Mouse (Mus musculus) lung, embryonic 14.5 days (tissue): ENCODE data around the gene Capzb. TPM values are rescaled to one million over a fixed set of nuclear protein-coding genes. Genes with fewer than 3 reads are reported as not detected.

Source experiments
- ATAC-seq: fragments of 200-750 bp; cut with Nextera tagmentation; 2 replicates; pipeline ENCODE4 v1.8.0; 2017; ENCODE audit warnings: mild to moderate bottlenecking, moderate TSS enrichment, moderate library complexity; ENCODE audit not compliant: insufficient read depth
- DNase-seq: peaks from one replicate; pipeline ENCODE4 v3.0.0-alpha.2; 2015
- H3K27ac ChIP-seq: fragments of 300-500 bp; sonication (generic); 2 replicates; pipeline ENCODE4 v1.5.1; 2014; ENCODE audit warnings: low read depth, mild to moderate bottlenecking, moderate library complexity
- H3K27me3 ChIP-seq: fragments of 300-500 bp; sonication (generic); 2 replicates; pipeline ENCODE4 v1.6.1; 2014; ENCODE audit warnings: low read length, control low read depth; ENCODE audit not compliant: insufficient read depth
- H3K36me3 ChIP-seq: fragments of 300-500 bp; sonication (generic); 2 replicates; pipeline ENCODE4 v1.6.1; 2014; ENCODE audit warnings: control low read depth; ENCODE audit not compliant: insufficient read depth
- H3K4me1 ChIP-seq: fragments of 300-500 bp; sonication (generic); 2 replicates; pipeline ENCODE4 v1.6.1; 2014; ENCODE audit warnings: antibody characterized with exemption, control low read depth; ENCODE audit not compliant: insufficient read depth
- H3K4me2 ChIP-seq: fragments of 300-500 bp; sonication (generic); 2 replicates; pipeline ENCODE4 v1.6.1; 2014; ENCODE audit warnings: mild to moderate bottlenecking
- H3K4me3 ChIP-seq: fragments of 300-500 bp; sonication (generic); 2 replicates; pipeline ENCODE4 v1.5.1; 2014; ENCODE audit warnings: low read depth, low read length
- H3K9ac ChIP-seq: fragments of 300-500 bp; sonication (generic); 2 replicates; pipeline ENCODE4 v1.6.1; 2014
- H3K9me3 ChIP-seq: fragments of 300-500 bp; sonication (generic); 2 replicates; pipeline ENCODE4 v1.6.1; 2016; ENCODE audit warnings: low read depth, low read length, control low read depth
- CTCF ChIP-seq: IDR thresholded peaks from 2 replicates; pipeline ENCODE4 v1.5.1; 2016; ENCODE audit warnings: antibody characterized with exemption, low read depth
- WGBS: fragments of 180-500 bp; shearing (Covaris S2); extraction: QIAGEN DNeasy Blood & Tissue Kit; methylation state at CpG from one replicate; pipeline ENCODE4 v1.1.7; 2014; 5-methylcytosine and 5-hydroxymethylcytosine counted together
- polyA plus RNA-seq: library from polyadenylated mRNA; unstranded; fragments of >200 nt; fragmentation: Nextera tagmentation; extraction: Ambion mirVana; gene quantifications from 2 replicates; pipeline ENCODE4 v1.2.1, GENCODE M21; 2014

Gene Capzb
- polyA plus RNA-seq, result 332 and 336 TPM in 2 replicates

DNA sequence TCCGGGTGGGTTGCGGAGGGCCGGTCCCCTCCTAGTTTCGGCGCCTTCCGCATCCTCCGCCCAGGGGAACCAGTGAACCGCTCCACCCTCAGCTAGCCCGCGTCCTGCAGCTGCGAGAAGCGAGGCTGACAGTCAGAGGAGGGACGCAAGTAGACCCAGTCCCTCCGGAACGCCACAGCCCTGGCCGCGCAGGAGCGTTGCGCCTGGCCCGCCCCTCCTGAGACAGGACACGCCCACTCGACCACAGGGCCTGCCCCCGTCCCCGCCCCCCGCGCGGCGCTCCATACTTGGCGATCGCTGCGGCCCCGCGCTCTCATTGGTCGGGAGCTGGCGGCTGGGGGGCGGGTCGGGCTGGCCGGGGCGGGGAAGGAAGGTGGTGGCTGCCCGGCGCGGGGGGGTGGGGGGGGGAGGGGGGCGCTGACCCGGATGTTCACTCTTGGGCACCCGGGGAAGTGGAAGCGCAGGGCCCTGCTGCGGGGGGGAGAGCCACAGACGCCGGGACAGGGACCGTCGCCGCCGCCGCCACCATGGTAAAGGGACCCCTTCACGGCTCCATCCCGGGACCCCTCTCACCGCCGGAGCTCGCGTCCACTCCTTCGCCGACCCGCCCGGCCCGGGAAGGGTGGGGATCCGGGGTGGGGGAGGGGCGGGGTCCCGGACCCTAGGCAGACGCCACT is at the start of gene Capzb:
Capzb (plus strand) TSS at position 401 of the 677 bp plus-strand sequence.
- ATAC-seq, result peak; percentile 96
- Histone ChIP-seq H3K27ac (peak within 1 kb of the TSS; percentile 92), H3K9ac (peak within 1 kb of the TSS; percentile 85), H3K4me1 (peaks cover 26% of the 10 kb centered on the region), H3K36me3 (0 out of 2 replicates have a peak, but pooled peaks cover 7% of the 10 kb centered on the region), H3K4me3 (peak within 1 kb of the TSS; percentile 88), H3K9me3 (no peaks in the 10 kb centered on the region), H3K27me3 (no peaks in the 10 kb centered on the region), H3K4me2 (peak within 1 kb of the TSS; percentile 98)
- TF ChIP-seq CTCF, result no peak
- under 1% methylated on average over 59 of the region's 69 CpGs for WGBS
- peak; percentile 98 for DNase-seq

DNA sequence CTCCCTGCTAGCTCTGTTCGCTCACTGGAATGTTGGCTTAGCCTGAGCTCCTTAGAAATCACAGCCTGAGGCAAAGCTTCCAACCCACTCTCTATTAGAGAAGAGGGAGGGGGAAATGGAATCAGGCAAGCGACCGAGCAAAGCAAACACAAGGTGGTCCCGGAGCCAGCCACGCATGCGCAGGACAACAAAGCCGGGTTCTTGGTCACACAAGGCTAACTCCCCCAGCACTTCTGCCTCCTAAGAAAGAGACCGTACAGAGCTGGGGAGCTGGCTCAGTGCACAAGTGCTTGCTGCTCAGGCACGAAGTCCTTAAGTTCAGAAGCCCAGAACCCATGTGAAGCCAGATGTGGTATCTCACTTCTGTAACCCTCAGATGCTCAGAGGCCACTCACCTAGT is 49.7 kb upstream of the Capzb start:
- Histone ChIP-seq H3K9me3 (peaks cover 3% of the 10 kb centered on the region), H3K4me3 (no peak overlapping the region), H3K4me2 (peak overlapping the region; percentile 27), H3K36me3 (no peaks in the 10 kb centered on the region), H3K27me3 (no peaks in the 10 kb centered on the region), H3K9ac (no peak overlapping the region), H3K4me1 (no peaks in the 10 kb centered on the region), H3K27ac (peak overlapping the region; percentile 25; the same call in 1 of the 2 replicates)
- peak; percentile 58 for DNase-seq
- TF ChIP-seq CTCF, result no peak
- WGBS, result 35% methylated on average over 9 of the region's 9 CpGs
- ATAC-seq, result 0 out of 2 replicates have a peak, but pooled peaks have one; percentile 17

GRCm38 (mm10) chr4:139144577-139144976 is 48.1 kb upstream of the Capzb start:
- no peak overlapping the region for H3K27ac ChIP-seq
- no peak overlapping the region for H3K4me2 ChIP-seq
- TF ChIP-seq CTCF, result no peak
- no peaks in the 10 kb centered on the region for H3K36me3 ChIP-seq
- DNase-seq (no peak), ATAC-seq (no peak)
- H3K9ac ChIP-seq, result no peak overlapping the region
- no peak overlapping the region for H3K4me3 ChIP-seq
- 90% methylated on average over 4 of the region's 4 CpGs for whole genome bisulfite sequencing
- no peaks in the 10 kb centered on the region for H3K27me3 ChIP-seq
- H3K4me1 ChIP-seq, result no peaks in the 10 kb centered on the region
- peaks cover 11% of the 10 kb centered on the region for H3K9me3 ChIP-seq

- H3K27ac ChIP-seq, result no peak overlapping the region
- 94% methylated on average over 11 of the region's 11 CpGs for WGBS
- no peak overlapping the region for H3K9ac ChIP-seq
- H3K9me3 ChIP-seq, result peaks cover 11% of the 10 kb centered on the region
- no peak overlapping the region for H3K4me2 ChIP-seq
- peak; percentile 63 for TF ChIP-seq CTCF
- DNase-seq (peak; percentile 21), ATAC-seq (no peak)
- no peaks in the 10 kb centered on the region for H3K27me3 ChIP-seq
- H3K4me3 ChIP-seq, result no peak overlapping the region
- H3K36me3 ChIP-seq, result no peaks in the 10 kb centered on the region
- H3K4me1 ChIP-seq, result no peaks in the 10 kb centered on the region
Observed at GRCm38 (mm10) chr4:139145156-139145555, 47.5 kb upstream of the Capzb start.

DNA sequence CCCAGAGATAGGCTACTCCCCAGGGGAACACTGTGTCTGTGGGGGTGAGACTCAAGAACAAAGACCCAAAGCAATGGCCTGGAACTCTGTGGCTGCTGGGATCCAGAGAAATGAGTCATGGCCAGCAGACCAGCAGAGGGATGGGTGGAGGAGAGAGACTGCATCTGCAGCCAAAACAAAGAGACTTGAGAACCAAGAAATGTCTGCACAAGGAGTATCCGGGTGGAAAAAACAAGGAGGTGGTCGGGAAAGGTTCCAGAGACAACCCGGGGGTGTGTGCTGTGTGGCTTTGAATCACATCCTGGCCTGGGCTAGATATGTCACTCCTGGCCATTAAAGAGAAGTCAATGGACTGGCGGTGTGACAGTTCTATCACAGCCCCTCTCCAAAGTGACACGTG is 45.9 kb upstream of the Capzb start:
- no peak for TF ChIP-seq CTCF
- 81% methylated on average over 5 of the region's 5 CpGs for WGBS

DNA sequence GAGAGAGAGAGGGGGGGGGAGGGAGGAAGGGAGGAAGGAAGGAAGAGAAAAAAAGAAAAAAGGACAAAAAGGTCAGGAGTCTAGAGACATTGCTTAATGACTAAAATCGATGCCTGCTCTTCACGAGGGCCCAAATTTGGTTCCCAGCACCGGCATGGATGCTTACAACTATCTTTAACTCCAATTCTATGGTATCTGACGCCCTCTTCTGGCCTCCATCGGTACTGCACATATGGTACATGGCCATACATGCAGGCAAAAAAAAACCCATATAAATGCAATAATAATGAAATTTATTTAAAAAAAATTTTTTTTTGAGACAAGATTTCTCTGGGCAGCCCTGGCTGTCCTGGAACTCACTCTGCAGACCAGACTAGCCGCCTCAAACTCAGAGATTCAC is 41.3 kb upstream of the Capzb start:
- Histone ChIP-seq H3K27ac (no peak overlapping the region), H3K27me3 (no peaks in the 10 kb centered on the region), H3K9me3 (peaks cover 11% of the 10 kb centered on the region), H3K4me3 (no peak overlapping the region), H3K4me1 (no peaks in the 10 kb centered on the region), H3K4me2 (no peak overlapping the region), H3K36me3 (no peaks in the 10 kb centered on the region), H3K9ac (no peak overlapping the region)
- DNase-seq (no peak), ATAC-seq (no peak)
- peak; percentile 44 for TF ChIP-seq CTCF
- 62% methylated on average over 6 of the region's 6 CpGs for WGBS

More for the DNA sequence above, 45.9 kb upstream of the Capzb start:
- Histone ChIP-seq H3K4me3 (no peak overlapping the region), H3K27ac (no peak overlapping the region), H3K27me3 (no peaks in the 10 kb centered on the region), H3K9me3 (peaks cover 11% of the 10 kb centered on the region), H3K36me3 (no peaks in the 10 kb centered on the region), H3K4me2 (no peak overlapping the region), H3K4me1 (no peaks in the 10 kb centered on the region), H3K9ac (no peak overlapping the region)
- ATAC-seq (no peak), DNase-seq (no peak)

DNA sequence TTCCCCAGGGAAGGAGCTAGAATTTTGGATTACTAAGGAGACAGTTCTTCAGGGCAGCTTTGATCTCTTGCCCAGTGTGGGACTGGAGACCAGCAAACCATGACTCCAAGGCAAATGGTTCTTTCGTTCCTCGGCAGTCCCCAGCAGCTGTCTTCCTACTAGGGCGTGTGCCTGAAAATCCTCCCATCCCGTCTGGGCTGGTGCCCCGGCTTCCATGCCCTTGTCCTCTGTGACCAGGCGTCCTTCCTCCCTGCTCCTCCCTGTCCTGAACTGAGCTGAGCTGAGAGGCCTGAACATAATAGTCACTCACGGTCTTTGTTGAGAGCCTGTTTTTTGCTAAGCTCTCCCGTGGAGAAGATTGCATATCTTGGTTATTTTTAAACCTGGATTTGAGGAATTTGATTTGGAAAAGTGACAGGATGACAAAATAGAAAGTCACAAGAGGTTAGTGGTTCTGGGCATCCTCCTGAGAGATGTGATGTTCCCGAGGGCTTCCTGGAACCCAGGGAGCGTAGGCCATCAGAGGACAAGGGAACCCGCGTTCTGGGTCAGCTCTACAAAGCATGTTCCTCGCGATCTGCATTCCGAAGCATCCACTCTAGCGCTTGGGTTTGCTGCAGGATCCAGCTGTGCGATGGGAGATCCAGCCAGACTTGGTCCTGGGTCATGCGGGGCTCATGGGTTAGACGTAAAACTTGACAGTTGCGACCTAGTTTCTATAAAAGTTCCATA is 38.0 kb upstream of the Capzb start:
- Histone ChIP-seq H3K4me1 (no peaks in the 10 kb centered on the region), H3K27me3 (no peaks in the 10 kb centered on the region), H3K27ac (no peak overlapping the region), H3K4me3 (no peak overlapping the region), H3K9me3 (no peaks in the 10 kb centered on the region), H3K9ac (no peak overlapping the region), H3K4me2 (no peak overlapping the region), H3K36me3 (no peaks in the 10 kb centered on the region)
- TF ChIP-seq CTCF, result no peak
- ATAC-seq (no peak), DNase-seq (peak; percentile 23)
- 68% methylated on average over 20 of the region's 20 CpGs for whole genome bisulfite sequencing
